Mouse (Mus musculus) liver (tissue): ENCODE data around the gene Akap6.

Experiments
- DNase-seq: peaks from one replicate; pipeline ENCODE4 v3.0.0-alpha.2; 2020; ENCODE audit warnings: mixed read lengths

Gene Akap6

GRCm38 (mm10) chr12:52782902-52783441 lies 83.8 kb downstream of the Akap6 start:
- peak; percentile 13 for DNase-seq

GRCm38 (mm10) chr12:52785217-52785616 lies 86.0 kb downstream of the Akap6 start:
- no peak for DNase-seq

- no peak for DNase-seq
These were observed 91.2 kb downstream of the Akap6 start for GRCm38 (mm10) chr12:52790350-52790768.

GRCm38 (mm10) chr12:52794131-52794530 lies 94.9 kb downstream of the Akap6 start:
- DNase-seq = no peak

GRCm38 (mm10) chr12:52795551-52796470 lies 96.6 kb downstream of the Akap6 start:
- DNase-seq = no peak

- DNase-seq = no peak
These were observed 97.2 kb downstream of the Akap6 start for GRCm38 (mm10) chr12:52796471-52796795.

GRCm38 (mm10) chr12:52799717-52800116 lies 100.5 kb downstream of the Akap6 start:
- no peak for DNase-seq

GRCm38 (mm10) chr12:52806273-52806672 lies 107.1 kb downstream of the Akap6 start:
- DNase-seq = no peak

- no peak for DNase-seq
These were observed 119.4 kb downstream of the Akap6 start for GRCm38 (mm10) chr12:52818588-52818987.

- no peak for DNase-seq
These were observed 125.6 kb downstream of the Akap6 start for GRCm38 (mm10) chr12:52824774-52825173.

- DNase-seq = peak; percentile 13
These were observed 130.0 kb downstream of the Akap6 start for GRCm38 (mm10) chr12:52828944-52829736.

- DNase-seq = no peak
These were observed 132.6 kb downstream of the Akap6 start for GRCm38 (mm10) chr12:52831782-52832181.

- DNase-seq = peak; percentile 43
These were observed 133.0 kb downstream of the Akap6 start for GRCm38 (mm10) chr12:52832230-52832629.

- DNase-seq = no peak
These were observed 134.0 kb downstream of the Akap6 start for GRCm38 (mm10) chr12:52833141-52833540.

GRCm38 (mm10) chr12:52834074-52834473 lies 134.9 kb downstream of the Akap6 start:
- no peak for DNase-seq

- DNase-seq = no peak
These were observed 135.6 kb downstream of the Akap6 start for GRCm38 (mm10) chr12:52834781-52835279.

GRCm38 (mm10) chr12:52835291-52835742 lies 136.1 kb downstream of the Akap6 start:
- DNase-seq = no peak

- DNase-seq = no peak
These were observed 136.8 kb downstream of the Akap6 start for GRCm38 (mm10) chr12:52835914-52836546.

- DNase-seq = no peak
These were observed 146.8 kb downstream of the Akap6 start for GRCm38 (mm10) chr12:52845982-52846381.

GRCm38 (mm10) chr12:52847020-52847419 lies 147.8 kb downstream of the Akap6 start:
- no peak for DNase-seq

- peak; percentile 17 for DNase-seq
These were observed 148.8 kb downstream of the Akap6 start for GRCm38 (mm10) chr12:52847830-52848518.

GRCm38 (mm10) chr12:52848519-52848855 lies 149.3 kb downstream of the Akap6 start:
- DNase-seq = peak; percentile 23
